Mouse (Mus musculus): ENCODE data around the gene Adgra3.

Adgra3 gene

DNA sequence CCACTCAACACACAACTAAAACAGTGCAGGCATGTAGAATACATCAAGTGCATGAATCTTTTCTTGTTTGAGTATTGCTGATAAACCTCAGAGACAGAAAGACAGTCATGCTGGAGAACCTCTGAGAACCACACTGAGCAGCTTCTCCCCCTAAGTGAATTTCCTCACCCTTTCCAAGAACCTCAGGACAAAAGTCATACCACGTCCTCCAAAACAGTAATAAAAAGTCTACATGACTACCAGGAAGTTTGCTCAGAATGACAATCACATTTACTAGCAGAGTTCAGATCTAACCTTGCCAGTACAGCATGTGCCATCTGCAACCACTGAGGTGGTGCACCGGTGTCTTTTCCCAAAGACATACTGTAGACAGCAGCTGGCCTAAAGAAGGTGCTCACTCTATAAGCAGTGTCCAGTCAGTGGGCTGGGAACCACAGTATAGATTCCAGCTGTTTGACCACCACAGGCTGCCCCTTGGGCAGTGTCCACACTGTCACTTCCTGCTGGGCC lies 27.0 kb downstream of the Adgra3 start:
- in situ Hi-C loops (cut with MboI, MseI): no loop called here

DNA sequence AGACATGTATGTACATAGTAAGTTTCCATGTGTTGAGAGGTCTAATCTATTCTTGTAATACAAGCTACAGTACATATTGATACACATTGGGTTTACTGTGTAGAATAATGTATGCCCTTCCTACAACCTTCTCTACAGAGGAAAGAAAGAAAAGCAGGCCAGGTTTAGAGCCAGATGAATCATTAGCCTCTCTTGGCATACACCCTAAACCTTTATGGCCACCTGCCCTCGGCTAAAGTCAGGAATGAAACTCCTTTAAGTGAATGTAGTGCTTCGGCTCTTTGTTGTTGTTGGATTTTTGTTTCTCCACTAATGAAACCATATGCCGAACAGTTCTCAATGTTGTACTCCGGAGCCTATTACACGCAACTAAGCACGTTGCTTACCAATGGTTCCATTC lies 27.5 kb downstream of the Adgra3 start:
- in situ Hi-C loops (cut with MboI, MseI): no loop called here

- in situ Hi-C loops (cut with MboI, MseI): no loop called here
Observed at GRCm38 (mm10) chr5:50029662-50030061, 29.1 kb downstream of the Adgra3 start.

DNA sequence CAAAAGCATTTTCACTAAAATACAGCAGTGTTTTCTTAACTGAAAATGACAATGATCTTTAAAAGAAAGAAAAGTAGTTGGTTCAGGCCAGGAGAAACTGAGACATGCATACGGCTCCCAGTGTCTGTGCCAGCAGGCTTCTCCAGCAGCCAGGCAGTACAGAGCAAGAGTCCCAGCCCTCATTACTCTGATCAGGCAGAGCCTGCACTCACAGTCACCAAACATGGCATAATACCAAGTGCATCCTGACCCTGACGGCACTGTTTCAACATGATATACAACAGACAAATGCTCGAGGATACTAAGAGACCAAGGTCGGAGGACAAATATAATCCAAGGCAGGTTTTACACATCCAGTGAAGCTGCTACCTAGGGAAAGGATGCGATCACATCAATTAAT lies 31.2 kb downstream of the Adgra3 start:
- in situ Hi-C loops (cut with MboI, MseI): no loop called here

GRCm38 (mm10) chr5:50027001-50027400 lies 31.8 kb downstream of the Adgra3 start:
- in situ Hi-C loops (cut with MboI, MseI): no loop called here

DNA sequence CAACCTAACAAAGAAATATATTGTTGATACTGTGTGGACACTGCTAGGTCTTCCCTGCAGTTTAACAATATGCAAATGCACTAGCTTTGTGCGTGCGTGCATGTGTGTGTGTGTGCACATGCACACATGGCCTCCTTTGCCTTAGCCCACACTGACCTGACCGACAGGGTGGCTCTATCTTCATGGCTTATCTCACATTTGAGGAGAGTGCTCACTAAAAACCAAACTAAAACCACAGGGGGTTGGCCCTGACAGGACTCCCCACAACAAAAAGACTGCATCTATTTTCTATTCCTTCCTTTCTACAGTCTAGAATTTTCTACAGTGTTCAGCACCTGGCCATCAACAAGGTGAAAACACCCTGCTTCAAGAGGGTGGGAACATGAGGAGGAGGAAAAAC lies 32.7 kb downstream of the Adgra3 start:
- in situ Hi-C loops (cut with MboI, MseI): no loop called here

- in situ Hi-C loops (cut with MboI, MseI): no loop called here
Observed at GRCm38 (mm10) chr5:50024097-50024496, 34.7 kb downstream of the Adgra3 start.

DNA sequence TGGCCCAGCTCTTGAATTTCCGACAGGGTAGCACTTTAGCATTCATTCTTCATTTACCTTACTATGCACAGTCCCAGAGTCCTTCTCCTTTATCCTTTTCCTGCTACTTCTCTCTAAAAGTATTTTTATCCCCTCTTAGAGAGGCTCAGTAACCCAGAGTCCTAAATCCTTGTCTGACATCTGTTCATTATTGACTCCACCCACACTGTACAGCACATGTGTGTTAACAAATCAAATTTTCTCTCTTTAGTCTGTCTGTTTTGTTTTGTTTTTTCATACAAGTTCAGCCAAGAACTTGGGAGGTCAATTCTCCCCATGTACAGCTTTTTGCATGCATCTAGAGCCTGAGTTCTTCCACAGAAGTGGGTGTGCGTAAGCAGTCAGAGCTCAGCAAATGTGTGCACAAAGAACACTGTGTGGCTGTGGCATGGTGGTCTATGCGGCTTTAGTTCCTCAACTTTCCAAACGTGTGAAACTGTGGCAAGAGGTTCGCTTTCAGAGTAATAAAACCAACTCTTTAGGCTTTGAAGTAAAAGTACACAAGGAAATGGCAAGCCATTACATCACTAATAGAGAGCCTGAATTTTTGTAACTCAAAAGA lies 42.7 kb downstream of the Adgra3 start:
- in situ Hi-C loops (cut with MboI, MseI): no loop called here

DNA sequence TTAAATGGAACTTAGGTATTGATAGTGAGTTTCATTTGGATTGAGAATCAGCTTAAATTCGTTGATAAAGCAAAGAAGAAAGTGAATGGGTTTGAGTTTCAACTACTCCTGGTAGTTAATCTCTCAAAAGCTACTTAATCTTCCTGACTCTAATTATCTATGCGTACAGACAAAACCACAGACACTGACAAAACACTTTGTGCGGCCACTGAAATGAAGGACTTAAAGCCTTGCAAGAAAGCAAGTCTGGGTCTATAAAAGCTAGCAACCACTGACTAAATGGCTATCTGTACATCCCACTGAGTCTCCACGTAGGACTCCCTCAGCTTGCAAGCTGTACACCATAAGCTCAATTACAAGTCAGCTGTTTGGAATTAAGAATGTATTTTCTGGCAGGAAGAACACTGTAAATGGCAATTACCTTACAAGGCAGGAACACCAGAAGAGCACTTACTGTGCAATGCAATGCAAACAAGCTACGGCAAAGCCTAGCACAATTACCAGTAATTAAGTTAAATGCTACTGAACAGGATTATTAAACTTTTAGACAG lies 43.6 kb downstream of the Adgra3 start:
- in situ Hi-C loops (cut with MboI, MseI): no loop called here

DNA sequence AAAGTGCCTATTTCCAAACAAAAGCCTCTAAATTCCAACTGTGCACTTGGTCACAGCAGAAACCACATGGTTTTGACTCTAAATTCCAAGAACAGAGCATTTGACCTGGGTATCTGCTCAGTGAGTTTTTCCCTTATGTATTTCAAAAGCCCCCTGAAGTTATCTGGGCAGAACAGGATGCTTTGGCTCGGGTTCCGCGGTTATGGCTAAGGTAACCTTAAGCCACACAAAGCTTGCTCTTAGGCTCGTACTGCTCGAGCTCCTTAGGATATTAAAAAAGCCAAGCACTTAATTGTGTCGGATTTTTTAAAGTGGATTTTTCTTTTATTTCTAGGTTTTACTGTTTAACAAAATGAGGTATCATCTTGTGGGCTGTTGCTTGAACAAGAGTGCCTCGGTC lies 44.1 kb downstream of the Adgra3 start:
- in situ Hi-C loops (cut with MboI, MseI): no loop called here

- in situ Hi-C loops (cut with MboI, MseI): no loop called here
Observed at GRCm38 (mm10) chr5:50013965-50014364, 44.8 kb downstream of the Adgra3 start.

DNA sequence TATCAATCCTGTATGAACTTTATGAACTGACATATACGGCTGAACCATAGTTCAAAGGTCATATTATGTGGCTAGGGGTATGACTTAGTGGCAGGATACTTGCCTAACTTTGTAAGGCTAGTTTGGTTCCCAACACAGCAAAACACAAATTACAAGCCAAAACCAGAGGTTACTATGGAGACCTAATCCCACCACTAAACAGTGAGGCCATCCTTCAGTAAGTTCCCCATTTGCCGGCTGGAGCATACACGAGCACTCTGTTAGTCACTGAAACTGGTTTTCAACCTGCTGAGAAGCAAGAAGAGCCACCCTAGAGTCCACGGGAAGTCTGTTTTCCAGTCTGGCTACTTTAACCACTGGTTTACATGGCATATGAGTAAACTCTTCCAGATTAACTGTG lies 50.0 kb downstream of the Adgra3 start:
- in situ Hi-C loops (cut with MboI, MseI): no loop called here

- in situ Hi-C loops (cut with MboI, MseI): no loop called here
Observed at GRCm38 (mm10) chr5:50006915-50007658, 51.7 kb downstream of the Adgra3 start.

DNA sequence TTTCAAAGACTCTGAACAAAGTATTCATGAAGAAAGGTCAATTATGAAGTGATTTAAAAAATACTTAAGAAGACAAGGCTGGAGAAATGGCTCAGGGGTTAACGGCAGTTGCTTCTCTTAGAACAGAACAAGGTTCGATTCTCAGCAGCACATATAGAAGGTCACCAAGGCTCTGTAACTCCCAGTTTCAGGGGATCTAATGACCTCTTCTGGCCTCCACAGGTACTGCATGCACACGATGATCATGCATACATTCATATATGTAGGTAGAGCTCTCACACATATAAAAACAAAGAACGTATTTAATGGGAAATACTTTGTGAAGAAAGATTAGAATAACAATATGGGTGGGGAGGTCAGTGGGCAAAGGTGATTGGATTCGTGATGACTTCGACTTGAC lies 56.5 kb downstream of the Adgra3 start:
- in situ Hi-C loops (cut with MboI, MseI): no loop called here

GRCm38 (mm10) chr5:49999764-50000163 lies 59.0 kb downstream of the Adgra3 start:
- in situ Hi-C loops (cut with MboI, MseI): no loop called here

DNA sequence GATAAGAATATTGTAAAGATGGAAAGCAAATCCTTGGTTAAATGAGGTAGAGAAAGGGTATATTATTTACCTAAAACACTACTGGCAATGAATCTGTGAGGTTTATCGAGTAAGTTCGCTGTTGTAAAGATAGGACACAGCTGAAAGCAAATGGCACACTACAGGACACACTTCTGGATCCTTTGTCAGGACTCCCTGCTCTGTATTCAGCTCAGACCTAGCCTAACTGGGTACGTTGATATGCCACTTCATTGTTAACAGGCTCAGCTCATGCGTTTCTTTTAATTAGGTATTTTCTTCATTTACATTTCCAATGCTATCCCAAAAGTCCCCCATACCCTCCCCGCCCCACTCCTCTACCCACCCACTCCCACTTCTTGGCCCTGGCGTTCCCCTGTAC lies 61.8 kb downstream of the Adgra3 start:
- in situ Hi-C loops (cut with MboI, MseI): no loop called here

GRCm38 (mm10) chr5:49996457-49996856 lies 62.3 kb downstream of the Adgra3 start:
- in situ Hi-C loops (cut with MboI, MseI): no loop called here

GRCm38 (mm10) chr5:49990737-49991323 lies 68.0 kb downstream of the Adgra3 start:
- in situ Hi-C loops (cut with MboI, MseI): no loop called here

- in situ Hi-C loops (cut with MboI, MseI): no loop called here
Observed at GRCm38 (mm10) chr5:49988015-49988798, 70.6 kb downstream of the Adgra3 start.

DNA sequence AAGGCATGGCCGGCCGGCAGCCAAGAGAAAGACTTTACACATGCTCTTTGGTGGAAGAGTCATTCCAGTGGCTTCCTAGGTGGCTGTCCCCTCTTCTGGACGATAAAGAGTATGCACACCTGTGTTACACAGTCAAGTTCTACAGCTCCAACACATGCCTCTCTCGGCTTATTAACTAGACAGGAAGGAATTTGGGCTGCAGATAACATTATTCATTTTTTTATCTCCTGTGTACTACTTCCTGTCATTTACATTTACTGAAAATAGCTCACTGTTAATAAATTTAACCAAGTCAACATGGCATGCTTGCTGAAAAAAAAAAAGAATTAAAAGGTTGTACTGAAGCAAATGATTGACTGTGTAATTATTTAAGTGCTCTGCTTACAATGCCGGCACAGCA lies 78.1 kb downstream of the Adgra3 start:
- in situ Hi-C loops (cut with MboI, MseI): no loop called here

DNA sequence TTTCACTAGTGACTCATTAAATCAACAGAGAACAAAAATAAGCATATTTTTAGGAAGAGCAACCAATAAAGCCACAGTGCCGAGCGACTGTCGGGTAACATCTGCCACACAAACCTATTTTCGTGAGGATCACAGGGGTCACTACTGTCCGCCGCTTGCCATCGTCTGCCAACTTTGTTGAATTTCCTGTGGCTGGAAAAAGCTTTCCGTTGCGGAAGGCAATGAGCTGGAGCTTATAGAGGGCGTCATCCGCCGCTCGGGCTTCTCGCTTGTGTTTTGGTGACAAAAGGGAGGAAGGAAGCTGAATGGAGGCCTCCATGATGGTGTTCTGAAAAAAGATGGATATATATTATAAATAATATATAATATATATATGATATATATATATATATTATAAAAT lies 79.6 kb downstream of the Adgra3 start:
- in situ Hi-C loops (cut with MboI, MseI): no loop called here

- in situ Hi-C loops (cut with MboI, MseI): no loop called here
Observed at GRCm38 (mm10) chr5:49975971-49976370, 82.8 kb downstream of the Adgra3 start.
